Mouse (Mus musculus) heart, adult 2 months (tissue): ENCODE data around the gene Rbms1.
A peak's percentile ranks its signal among the peaks of the same experiment; 100 is the strongest.

Source experiments
- CTCF ChIP-seq: fragments of 200-600 bp; IDR thresholded peaks from 2 replicates; pipeline ENCODE4 v1.8.1; 2022; ENCODE audit warnings: antibody characterized with exemption, mild to moderate bottlenecking, moderate library complexity
- EP300 ChIP-seq: fragments of 200-500 bp; IDR thresholded peaks from 2 replicates; pipeline ENCODE4 v1.6.1; 2011; ENCODE audit warnings: low read depth, low read length, control low read depth; ENCODE audit not compliant: insufficient read depth
- POLR2A ChIP-seq: fragments of 200-500 bp; IDR thresholded peaks from 2 replicates; pipeline ENCODE4 v1.6.1; 2011; ENCODE audit warnings: mild to moderate bottlenecking, low read depth, low read length, control low read depth; ENCODE audit not compliant: insufficient read depth

- TF ChIP-seq POLR2A (no peak), CTCF (no peak), EP300 (0 out of 2 replicates have a peak, but pooled peaks have one; percentile 31)
These were observed 223.4 kb downstream of the Rbms1 start for GRCm38 (mm10) chr2:60739389-60740137.
